Mouse (Mus musculus) midbrain, embryonic 16.5 days (tissue): ENCODE measurements at regions not wholly inside any gene's neighbourhood (a gene's known extent, or its start where the extent isn't known, plus 50 kb on each side); places are given as distances from the start of the nearest gene placed in this dataset.

Source experiments
- ATAC-seq: fragments of 200-750 bp; cut with Nextera tagmentation; 2 replicates; pipeline ENCODE4 v1.8.0; 2017; ENCODE audit warnings: moderate TSS enrichment
- H3K27ac ChIP-seq: fragments of 300-500 bp; sonication (generic); 2 replicates; pipeline ENCODE4 v1.5.1; 2014; ENCODE audit warnings: mild to moderate bottlenecking, low read length, mixed read lengths
- H3K27me3 ChIP-seq: fragments of 300-500 bp; sonication (generic); 2 replicates; pipeline ENCODE4 v1.6.1; 2014; ENCODE audit warnings: low read depth, low read length, mixed read lengths; ENCODE audit not compliant: control insufficient read depth, insufficient read depth
- H3K36me3 ChIP-seq: fragments of 300-500 bp; sonication (generic); 2 replicates; pipeline ENCODE4 v1.6.1; 2014; ENCODE audit warnings: mild to moderate bottlenecking, low read length, moderate library complexity, mixed read lengths; ENCODE audit not compliant: control insufficient read depth, insufficient read depth
- H3K4me1 ChIP-seq: fragments of 300-500 bp; sonication (generic); 2 replicates; pipeline ENCODE4 v1.6.1; 2014; ENCODE audit warnings: mild to moderate bottlenecking, low read length, mixed read lengths; ENCODE audit not compliant: control insufficient read depth, insufficient read depth
- H3K4me2 ChIP-seq: fragments of 300-500 bp; sonication (generic); 2 replicates; pipeline ENCODE4 v1.6.1; 2014; ENCODE audit warnings: mild to moderate bottlenecking, low read length, mixed read lengths
- H3K4me3 ChIP-seq: fragments of 300-500 bp; sonication (generic); 2 replicates; pipeline ENCODE4 v1.5.1; 2014; ENCODE audit warnings: low read depth, mild to moderate bottlenecking, low read length, moderate library complexity, mixed read lengths
- H3K9ac ChIP-seq: fragments of 300-500 bp; sonication (generic); 2 replicates; pipeline ENCODE4 v1.6.1; 2014; ENCODE audit warnings: low read depth, low read length, mixed read lengths
- H3K9me3 ChIP-seq: fragments of 300-500 bp; sonication (generic); replicated peaks from 2 replicates; pipeline ENCODE4 v1.6.1; 2014; ENCODE audit warnings: mild to moderate bottlenecking, low read length, mixed read lengths; ENCODE audit not compliant: control insufficient read depth, poor library complexity, severe bottlenecking
- WGBS: fragments of 180-500 bp; shearing (Covaris S2); extraction: QIAGEN DNeasy Blood & Tissue Kit; methylation state at CpG from one replicate; pipeline ENCODE4 v1.1.7; 2014; 5-methylcytosine and 5-hydroxymethylcytosine counted together

DNA sequence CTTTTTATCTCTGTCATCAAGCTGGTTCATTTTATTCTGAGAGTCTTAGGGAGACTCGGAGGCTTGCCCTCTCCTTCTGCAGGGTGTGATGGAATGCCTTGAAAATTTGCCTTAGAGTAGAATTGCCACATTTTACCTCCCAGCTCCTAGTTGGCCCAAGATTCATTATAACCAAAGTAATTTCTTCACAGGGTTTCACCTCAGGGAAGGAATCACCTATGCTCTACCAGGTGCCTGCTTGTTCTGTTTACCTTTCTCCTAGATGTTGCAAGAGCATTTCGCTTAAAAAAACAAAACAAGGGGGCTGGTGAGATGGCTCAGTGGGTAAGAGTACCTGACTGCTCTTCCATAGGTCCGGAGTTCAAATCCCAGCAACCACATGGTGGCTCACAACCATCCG, 134.8 kb downstream of the Plk2 start:
- 93% methylated on average over 4 of the region's 4 CpGs for WGBS
- H3K4me3 ChIP-seq = no peak overlapping the region
- no peak overlapping the region for H3K27ac ChIP-seq
- no peak for ATAC-seq
- peaks cover 2% of the 10 kb centered on the region; the same call in 1 of the 2 replicates for H3K4me1 ChIP-seq
- H3K9ac ChIP-seq = no peak overlapping the region
- no peaks in the 10 kb centered on the region for H3K9me3 ChIP-seq
- H3K36me3 ChIP-seq = no peaks in the 10 kb centered on the region
- no peaks in the 10 kb centered on the region for H3K27me3 ChIP-seq
- H3K4me2 ChIP-seq = no peak overlapping the region

DNA sequence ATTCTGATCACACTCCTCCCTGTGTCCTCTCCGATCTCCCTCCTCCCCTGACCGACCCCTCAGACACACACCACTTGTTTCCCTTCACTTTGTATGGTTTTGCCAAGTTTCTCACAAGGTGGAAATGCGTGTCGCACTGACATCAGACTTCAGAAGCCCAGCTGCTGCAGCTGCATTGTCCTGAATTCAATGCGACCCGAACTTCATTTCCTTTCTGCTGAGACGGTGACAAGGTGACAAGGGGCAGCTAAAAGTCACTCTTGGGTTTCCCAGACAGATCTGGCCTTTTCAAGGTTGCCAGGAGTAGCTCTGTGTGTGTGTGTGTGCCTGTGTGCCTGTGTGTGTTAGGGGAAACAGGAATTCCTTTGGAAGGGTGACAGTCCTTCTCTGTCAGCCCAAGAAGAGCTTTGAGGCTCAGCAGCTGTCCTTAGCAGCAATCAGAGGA, 139.5 kb downstream of the Plk2 start:
- ATAC-seq = no peak
- H3K4me3 ChIP-seq = no peak overlapping the region
- 18% methylated on average over 7 of the region's 7 CpGs for WGBS
- H3K4me1 ChIP-seq = peaks cover 2% of the 10 kb centered on the region; the same call in 1 of the 2 replicates
- no peak overlapping the region for H3K9ac ChIP-seq
- no peaks in the 10 kb centered on the region for H3K9me3 ChIP-seq
- H3K27me3 ChIP-seq = no peaks in the 10 kb centered on the region
- no peak overlapping the region for H3K4me2 ChIP-seq
- no peaks in the 10 kb centered on the region for H3K36me3 ChIP-seq
- no peak overlapping the region for H3K27ac ChIP-seq

DNA sequence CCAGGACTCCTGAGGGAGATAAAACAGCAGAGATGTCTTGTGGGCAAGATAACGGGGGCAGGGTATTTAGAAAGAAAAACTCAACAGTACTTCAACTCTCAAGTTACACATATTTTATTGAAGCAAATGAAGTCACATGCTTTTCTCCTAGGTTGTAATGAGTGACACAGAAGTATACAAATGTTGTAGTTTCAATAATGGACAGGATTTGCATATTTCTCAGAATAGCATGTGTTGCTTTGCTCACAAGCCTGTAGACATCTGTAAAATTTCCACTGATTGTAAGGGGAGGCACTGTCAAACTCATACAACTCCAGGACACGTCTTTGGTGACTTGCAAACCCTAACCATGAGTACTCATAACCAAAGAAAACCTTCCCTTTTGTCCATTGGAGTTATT, 140.9 kb downstream of the Plk2 start:
- Histone ChIP-seq H3K27me3 (no peaks in the 10 kb centered on the region), H3K27ac (no peak overlapping the region), H3K9me3 (no peaks in the 10 kb centered on the region), H3K9ac (no peak overlapping the region), H3K36me3 (no peaks in the 10 kb centered on the region), H3K4me2 (no peak overlapping the region), H3K4me1 (peaks cover 4% of the 10 kb centered on the region; the same call in 1 of the 2 replicates), H3K4me3 (no peak overlapping the region)
- 83% methylated on average over 2 of the region's 2 CpGs for WGBS
- no peak for ATAC-seq

DNA sequence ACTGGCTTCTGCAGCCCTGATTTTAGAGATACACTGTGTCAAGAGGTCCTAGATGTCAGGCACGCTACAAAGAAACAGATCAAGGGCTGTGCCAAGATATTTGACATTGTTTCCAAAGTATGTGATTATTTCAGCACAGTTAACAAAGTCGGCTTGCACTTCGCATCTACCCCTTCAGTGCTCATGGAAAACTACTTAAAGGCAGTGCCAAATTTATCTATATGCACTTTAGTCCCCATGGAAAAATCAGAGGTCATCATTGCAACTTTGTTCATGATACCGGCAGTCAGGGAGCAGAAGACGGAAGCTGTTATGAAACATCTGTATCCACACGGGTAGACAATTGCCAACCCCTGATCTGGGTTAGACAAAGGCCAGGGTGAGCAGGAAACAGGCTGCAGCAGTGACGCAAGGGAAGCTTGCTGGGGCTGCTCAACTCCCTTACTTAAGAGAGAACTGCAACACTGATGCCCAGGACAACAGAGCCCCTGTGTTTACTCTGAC, 143.2 kb downstream of the Plk2 start:
- Histone ChIP-seq H3K9me3 (no peaks in the 10 kb centered on the region), H3K9ac (no peak overlapping the region), H3K4me2 (no peak overlapping the region), H3K27ac (no peak overlapping the region), H3K36me3 (no peaks in the 10 kb centered on the region), H3K27me3 (no peaks in the 10 kb centered on the region), H3K4me1 (peaks cover 8% of the 10 kb centered on the region; the same call in 1 of the 2 replicates), H3K4me3 (no peak overlapping the region)
- WGBS = 61% methylated on average over 7 of the region's 7 CpGs
- ATAC-seq = no peak

DNA sequence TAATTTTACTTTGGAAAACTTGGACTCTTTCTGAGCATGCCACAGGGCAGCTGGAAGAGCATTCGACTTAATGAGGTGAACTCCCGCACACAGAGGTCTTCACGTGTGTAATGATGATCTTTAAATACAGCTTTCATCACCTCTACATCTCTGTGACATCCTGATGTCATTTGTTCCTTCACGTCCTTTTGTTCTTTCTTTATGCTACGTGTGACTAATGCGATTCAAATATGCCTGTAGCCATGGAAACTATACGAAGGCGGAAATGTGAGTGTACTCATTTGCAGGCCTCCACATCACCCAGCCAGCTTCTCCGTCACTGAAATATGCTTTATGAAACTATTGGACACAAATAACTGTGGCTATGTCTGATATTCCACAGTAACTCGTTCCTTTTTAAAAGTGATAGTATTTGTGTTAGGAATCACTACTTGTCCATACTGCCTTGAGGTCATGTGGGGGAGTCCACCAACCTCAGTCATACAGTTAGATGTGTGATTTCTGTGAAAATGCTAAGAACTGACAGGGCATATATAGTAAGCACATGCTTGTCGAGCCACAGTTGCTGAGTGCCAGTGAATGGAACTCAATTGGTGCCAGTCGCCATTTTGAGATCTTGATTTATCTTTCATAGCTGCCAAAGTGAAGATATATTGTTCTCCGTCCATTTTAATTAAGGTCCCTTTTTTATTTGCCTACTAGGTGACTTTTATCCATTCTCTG, 145.9 kb downstream of the Plk2 start:
- Histone ChIP-seq H3K4me1 (peaks cover 6% of the 10 kb centered on the region; the same call in 1 of the 2 replicates), H3K4me2 (no peak overlapping the region), H3K27me3 (no peaks in the 10 kb centered on the region), H3K4me3 (no peak overlapping the region), H3K9me3 (no peaks in the 10 kb centered on the region), H3K9ac (no peak overlapping the region), H3K36me3 (no peaks in the 10 kb centered on the region), H3K27ac (peak overlapping the region; percentile 45)
- 46% methylated on average over 13 of the region's 13 CpGs for WGBS
- peak; percentile 79 for ATAC-seq

DNA sequence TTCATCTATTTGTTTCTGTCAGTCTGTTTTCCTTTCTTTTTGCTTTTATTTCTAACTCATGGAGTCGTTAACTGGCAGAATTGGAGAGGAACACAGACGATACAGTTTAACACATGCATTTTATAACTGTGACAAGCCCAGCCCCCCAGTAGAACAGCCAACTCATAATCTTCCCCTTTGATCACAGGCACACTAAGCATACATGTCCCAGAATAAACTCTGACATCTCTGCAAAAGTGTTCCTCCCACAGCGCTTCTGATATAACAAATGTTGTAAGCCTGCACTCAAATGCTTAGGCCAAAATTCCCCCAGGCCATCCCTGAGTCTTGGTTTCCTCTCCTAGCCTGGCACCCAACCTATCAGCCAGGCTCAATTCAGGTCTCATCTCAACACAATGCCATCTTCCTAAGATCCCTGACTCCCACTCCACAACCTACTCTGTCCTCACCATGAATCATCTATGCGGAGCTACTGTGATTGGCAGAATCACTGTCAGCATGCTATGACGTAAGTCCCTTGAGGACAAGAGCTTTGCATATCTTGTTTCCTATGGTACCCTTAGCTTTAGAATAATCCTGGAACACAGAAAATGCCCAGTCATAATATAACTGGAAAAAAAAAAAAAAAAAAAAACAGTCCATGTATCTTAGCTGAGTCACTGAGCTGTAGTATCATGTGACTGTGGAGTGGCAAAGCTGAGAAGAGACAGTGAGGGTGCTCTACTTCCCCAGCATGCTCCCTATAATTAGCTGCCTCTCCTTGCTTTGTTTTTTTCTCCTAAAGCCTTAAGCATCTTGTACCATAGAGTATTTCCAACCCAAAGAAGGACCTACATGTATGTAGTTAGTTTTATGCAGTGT, 146.7 kb downstream of the Plk2 start:
- no peak; the same call in 1 of the 2 replicates for ATAC-seq
- H3K27me3 ChIP-seq = no peaks in the 10 kb centered on the region
- H3K4me3 ChIP-seq = no peak overlapping the region
- 75% methylated on average over 5 of the region's 5 CpGs for WGBS
- no peaks in the 10 kb centered on the region for H3K9me3 ChIP-seq
- H3K27ac ChIP-seq = no peak overlapping the region; the same call in 1 of the 2 replicates
- peaks cover 6% of the 10 kb centered on the region; the same call in 1 of the 2 replicates for H3K4me1 ChIP-seq
- H3K4me2 ChIP-seq = no peak overlapping the region
- H3K9ac ChIP-seq = no peak overlapping the region
- H3K36me3 ChIP-seq = no peaks in the 10 kb centered on the region

DNA sequence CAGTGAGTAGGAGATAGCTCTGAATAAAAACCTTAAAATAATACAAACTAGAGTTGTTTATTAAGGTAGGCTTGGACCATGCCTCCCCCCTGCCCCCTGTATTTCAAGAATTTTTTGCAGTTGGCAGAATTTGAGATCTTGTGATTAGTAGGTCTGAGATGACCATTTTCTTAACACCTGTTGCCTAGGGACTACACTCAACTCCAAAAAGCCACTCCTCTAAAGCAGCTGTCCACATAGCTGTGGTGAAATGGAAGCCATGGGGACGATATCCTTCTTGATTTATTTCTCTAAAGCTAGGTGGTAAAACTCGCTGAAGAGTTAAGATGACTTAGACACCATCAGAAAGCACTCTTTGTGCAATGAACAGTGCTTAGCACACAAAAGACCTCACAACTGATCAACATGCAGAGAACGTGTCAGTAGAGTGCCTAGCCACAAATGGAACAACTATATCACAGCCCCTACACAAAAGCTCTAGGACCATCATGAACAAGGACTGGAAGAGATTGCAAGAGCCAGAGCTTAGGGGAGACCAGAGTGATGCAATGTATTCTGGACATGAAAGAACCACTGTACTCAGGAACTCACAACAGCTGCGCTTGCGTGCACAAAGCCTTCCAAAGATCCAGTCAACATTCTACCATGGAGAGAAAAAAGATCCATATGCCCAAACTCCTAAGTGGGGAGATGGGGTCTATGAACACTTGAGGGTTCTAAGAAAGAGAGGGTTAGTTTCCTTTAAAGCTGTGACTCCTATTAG, 147.6 kb downstream of the Plk2 start:
- H3K4me1 ChIP-seq = peaks cover 6% of the 10 kb centered on the region; the same call in 1 of the 2 replicates
- no peak overlapping the region for H3K4me2 ChIP-seq
- H3K27me3 ChIP-seq = no peaks in the 10 kb centered on the region
- H3K4me3 ChIP-seq = no peak overlapping the region
- H3K36me3 ChIP-seq = no peaks in the 10 kb centered on the region
- 85% methylated on average over 5 of the region's 5 CpGs for WGBS
- no peaks in the 10 kb centered on the region for H3K9me3 ChIP-seq
- ATAC-seq = no peak
- H3K9ac ChIP-seq = no peak overlapping the region
- no peak overlapping the region for H3K27ac ChIP-seq

DNA sequence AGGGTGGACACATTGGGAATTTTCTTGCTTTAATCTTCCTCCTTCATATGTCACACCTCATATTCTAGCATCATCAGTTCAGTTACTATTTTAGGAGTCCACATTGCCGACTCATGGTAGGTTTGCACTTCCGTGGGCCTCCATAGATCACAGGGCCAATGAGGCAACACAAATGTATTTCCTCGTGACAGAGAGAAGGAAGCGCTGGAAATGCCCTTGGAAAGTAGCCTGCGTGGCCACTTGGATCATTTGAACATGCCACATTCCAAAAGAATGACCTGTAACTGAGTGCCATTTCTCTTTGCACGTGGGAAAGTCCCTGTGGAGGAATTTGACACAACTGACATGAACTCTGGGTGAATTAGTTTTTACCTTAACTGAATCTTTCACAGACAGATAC, 150.6 kb downstream of the Plk2 start:
- no peak for ATAC-seq
- 82% methylated on average over 6 of the region's 6 CpGs for WGBS

More for the DNA sequence above, 150.6 kb downstream of the Plk2 start:
- no peaks in the 10 kb centered on the region for H3K36me3 ChIP-seq
- peaks cover 6% of the 10 kb centered on the region; the same call in 1 of the 2 replicates for H3K4me1 ChIP-seq
- H3K4me2 ChIP-seq = no peak overlapping the region
- H3K27ac ChIP-seq = no peak overlapping the region
- no peaks in the 10 kb centered on the region for H3K27me3 ChIP-seq
- H3K9ac ChIP-seq = no peak overlapping the region
- H3K9me3 ChIP-seq = no peaks in the 10 kb centered on the region
- H3K4me3 ChIP-seq = no peak overlapping the region
